Mouse (Mus musculus) testis, adult 10 weeks (tissue): ENCODE measurements around the gene Pcnt. TPM values are rescaled to one million over a fixed set of nuclear protein-coding genes. Genes with fewer than 3 reads are reported as not detected.

Experiments used
- polyA plus RNA-seq: library from polyadenylated mRNA; stranded (reverse); fragments of 350-450 nt; fragmentation: Illumina TruSeq; extraction: RNeasy Lipid Tissue Mini Kit (QIAGEN cat#74804); gene quantifications from one replicate; pipeline ENCODE4 v1.2.3, GENCODE M21; 2014; ENCODE audit warnings: low read depth, low replicate concordance

Gene Pcnt
- polyA plus RNA-seq, result 30.6 TPM

DNA sequence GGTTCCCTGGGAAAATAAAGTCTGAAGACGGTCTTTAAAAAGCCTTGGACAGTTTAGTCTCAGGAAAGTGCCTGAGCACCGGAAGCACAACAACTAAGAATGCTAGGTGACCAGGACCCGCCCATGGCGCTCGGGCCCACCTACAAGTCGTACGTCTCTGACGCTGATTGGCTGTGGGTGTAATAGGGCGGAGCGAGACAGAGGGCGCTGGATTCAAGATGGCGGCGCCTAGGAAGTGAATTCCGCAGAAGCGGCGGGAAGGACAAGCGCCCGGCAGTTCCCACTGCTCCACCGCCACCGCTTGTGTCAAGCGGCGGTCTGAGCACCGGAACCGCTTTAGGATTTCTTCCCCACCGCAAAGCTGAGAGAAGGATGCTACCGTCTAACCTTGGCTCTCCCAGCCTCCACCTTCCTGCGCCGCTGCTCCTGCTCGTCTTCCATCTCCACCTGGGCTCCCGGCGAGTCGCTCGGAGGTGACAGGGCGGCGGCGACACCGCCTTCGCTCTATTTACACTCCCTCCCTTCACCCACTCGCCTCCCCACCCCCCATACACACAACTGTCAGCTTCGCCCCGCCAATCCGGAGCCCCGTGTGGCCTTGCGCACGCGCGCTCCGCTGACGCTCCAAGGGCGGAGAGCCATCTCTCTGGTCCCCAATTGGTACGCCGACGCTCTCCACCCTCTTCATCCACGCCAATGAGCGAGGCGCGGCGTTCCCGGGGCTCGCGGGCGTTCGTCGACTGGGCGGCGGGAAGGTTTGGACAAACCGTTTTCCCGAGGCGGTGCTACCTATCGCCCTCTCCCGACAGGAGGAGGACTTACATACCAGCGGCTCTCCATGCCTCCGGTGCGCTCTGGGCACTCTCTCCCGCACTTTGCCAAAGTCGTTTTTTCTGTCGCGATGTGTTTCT, at the start of gene Pcnt:
Gene Pcnt (minus strand): TSS at position 609 of the 911 bp plus-strand sequence.

GRCm38 (mm10) chr10:76468203-76469162, 25.9 kb upstream of the Pcnt start, which contains the start of the genes Mcm3ap and Ybey:
TSS of gene Mcm3ap (plus strand) at chr10:76468927.
TSS of gene Ybey (minus strand) at chr10:76469114.

DNA sequence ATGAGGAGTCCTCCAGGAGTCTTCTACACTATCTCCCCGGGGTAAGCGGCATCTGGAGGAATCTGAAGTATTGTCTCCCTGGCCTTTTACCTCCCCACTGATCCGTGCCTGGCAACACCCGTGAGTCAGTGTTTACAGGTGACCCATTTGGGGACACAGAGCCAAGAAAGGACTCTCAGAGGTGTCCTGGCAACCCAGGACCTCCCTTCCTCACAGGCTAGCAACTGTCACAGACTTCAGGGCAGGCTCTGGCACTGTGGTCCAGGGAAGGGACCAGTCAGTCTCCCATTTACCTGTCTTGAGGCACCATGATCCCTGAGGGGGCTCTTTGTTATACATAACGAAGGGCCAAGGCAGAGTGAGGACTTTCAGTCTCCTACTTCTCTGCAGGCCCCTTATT, 6.3 kb upstream of the Pcnt start, which contains the start of gene 2610028H24Rik:
Gene 2610028H24Rik (plus strand): TSS at position 231 of the 400 bp plus-strand sequence.

GRCm38 (mm10) chr10:76440281-76440680, 2.3 kb downstream of the Pcnt start, which contains the start of gene AC141477.1:
TSS of gene AC141477.1 (minus strand) at chr10:76440444.

GRCm38 (mm10) chr10:76344711-76345539, 97.7 kb downstream of the Pcnt start, which contains the start of gene Dip2a:
TSS of gene Dip2a (minus strand) at chr10:76345291.

Other genes with a start within 250 kb of the Pcnt start
- gene Prmt2, start 204.9 kb downstream of the Pcnt start, polyA plus RNA-seq, result 0.60 TPM
- 0.36 TPM for gene S100b, start 188.9 kb downstream of the Pcnt start, polyA plus RNA-seq
- gene Dip2a, start 97.5 kb downstream of the Pcnt start, polyA plus RNA-seq, result 5.0 TPM
- not detected for gene AC141477.1, start 2.3 kb downstream of the Pcnt start, polyA plus RNA-seq
- not detected for gene 2610028H24Rik, start 6.3 kb upstream of the Pcnt start, polyA plus RNA-seq
- gene Mcm3ap, start 26.1 kb upstream of the Pcnt start, polyA plus RNA-seq, result 9.8 TPM
- gene Ybey, start 26.3 kb upstream of the Pcnt start, polyA plus RNA-seq, result 0.74 TPM
- 4.6 TPM for gene Lss, start 88.8 kb upstream of the Pcnt start, polyA plus RNA-seq
- gene Spatc1l, start 119.5 kb upstream of the Pcnt start, polyA plus RNA-seq, result 2.9 TPM
- gene Ftcd, start 132.9 kb upstream of the Pcnt start, polyA plus RNA-seq, result not detected
- 0.48 TPM for gene Col6a2, start 180.8 kb upstream of the Pcnt start, polyA plus RNA-seq